Mouse (Mus musculus) forebrain, embryonic 15.5 days (tissue): ENCODE measurements at regions not wholly inside any gene's neighbourhood (a gene's known extent, or its start where the extent isn't known, plus 50 kb on each side); places are given as distances from the start of the nearest gene placed in this dataset.

Experiments
- ATAC-seq: fragments of 200-750 bp; cut with Nextera tagmentation; replicated peaks from 2 replicates; pipeline ENCODE4 v1.8.0; 2017; ENCODE audit warnings: mild to moderate bottlenecking, moderate TSS enrichment, moderate library complexity
- H3K27ac ChIP-seq: fragments of 300-500 bp; sonication (generic); replicated peaks from 2 replicates; pipeline ENCODE4 v1.5.1; 2015; ENCODE audit warnings: mild to moderate bottlenecking, inconsistent platforms
- H3K27me3 ChIP-seq: fragments of 300-500 bp; sonication (generic); 2 replicates; pipeline ENCODE4 v1.6.1; 2015; ENCODE audit warnings: inconsistent platforms
- H3K36me3 ChIP-seq: fragments of 300-500 bp; sonication (generic); 2 replicates; pipeline ENCODE4 v1.6.1; 2015; ENCODE audit warnings: mild to moderate bottlenecking, inconsistent platforms
- H3K4me1 ChIP-seq: fragments of 300-500 bp; sonication (generic); 2 replicates; pipeline ENCODE4 v1.6.1; 2015; ENCODE audit warnings: inconsistent platforms
- H3K4me2 ChIP-seq: fragments of 300-500 bp; sonication (generic); replicated peaks from 2 replicates; pipeline ENCODE4 v1.6.1; 2015; ENCODE audit warnings: mild to moderate bottlenecking, inconsistent platforms
- H3K4me3 ChIP-seq: fragments of 300-500 bp; sonication (generic); 2 replicates; pipeline ENCODE4 v1.5.1; 2015; ENCODE audit warnings: mild to moderate bottlenecking, inconsistent platforms
- H3K9ac ChIP-seq: fragments of 300-500 bp; sonication (generic); replicated peaks from 2 replicates; pipeline ENCODE4 v1.6.1; 2015; ENCODE audit warnings: mild to moderate bottlenecking, inconsistent platforms
- H3K9me3 ChIP-seq: fragments of 300-500 bp; sonication (generic); 2 replicates; pipeline ENCODE4 v1.6.1; 2016; ENCODE audit warnings: inconsistent platforms
- WGBS: fragments of 180-500 bp; shearing (Covaris S2); methylation state at CpG from one replicate; pipeline ENCODE4 v1.1.7; 2015; ENCODE audit warnings: mixed read lengths; 5-methylcytosine and 5-hydroxymethylcytosine counted together

- peak overlapping the region; percentile 54 for H3K4me2 ChIP-seq
- no peaks in the 10 kb centered on the region for H3K36me3 ChIP-seq
- 0% methylated on average over 50 of the region's 54 CpGs for whole genome bisulfite sequencing
- H3K27me3 ChIP-seq, result no peaks in the 10 kb centered on the region
- no peaks in the 10 kb centered on the region for H3K9me3 ChIP-seq
- peak; percentile 92 for ATAC-seq
- H3K27ac ChIP-seq, result peak overlapping the region; percentile 98
- H3K4me1 ChIP-seq, result peaks cover 43% of the 10 kb centered on the region
- peak overlapping the region; percentile 62 for H3K9ac ChIP-seq
- peak overlapping the region; percentile 41 for H3K4me3 ChIP-seq
Measured at GRCm38 (mm10) chr14:25377900-25378716, 80.9 kb upstream of the Zmiz1 start.

- H3K27me3 ChIP-seq, result no peaks in the 10 kb centered on the region
- peak; percentile 47 for ATAC-seq
- H3K9me3 ChIP-seq, result no peaks in the 10 kb centered on the region
- H3K27ac ChIP-seq, result peak overlapping the region; percentile 98
- 1% methylated on average over 13 of the region's 13 CpGs for WGBS
- H3K4me3 ChIP-seq, result peak overlapping the region; percentile 41
- peak overlapping the region; percentile 54 for H3K4me2 ChIP-seq
- peaks cover 43% of the 10 kb centered on the region for H3K4me1 ChIP-seq
- peak overlapping the region; percentile 62 for H3K9ac ChIP-seq
- H3K36me3 ChIP-seq, result no peaks in the 10 kb centered on the region
Measured at GRCm38 (mm10) chr14:25378717-25379224, 80.2 kb upstream of the Zmiz1 start.

GRCm38 (mm10) chr14:25383169-25383824, 75.7 kb upstream of the Zmiz1 start:
- Histone ChIP-seq H3K4me3 (no peak overlapping the region), H3K4me1 (peaks cover 19% of the 10 kb centered on the region), H3K9ac (no peak overlapping the region), H3K4me2 (no peak overlapping the region), H3K9me3 (no peaks in the 10 kb centered on the region), H3K36me3 (no peaks in the 10 kb centered on the region), H3K27me3 (no peaks in the 10 kb centered on the region), H3K27ac (no peak overlapping the region)
- ATAC-seq, result no peak
- WGBS, result 83% methylated on average over 4 of the region's 4 CpGs

GRCm38 (mm10) chr14:25385644-25386043, 73.3 kb upstream of the Zmiz1 start:
- H3K27ac ChIP-seq, result no peak overlapping the region
- H3K36me3 ChIP-seq, result no peaks in the 10 kb centered on the region
- no peak overlapping the region for H3K4me2 ChIP-seq
- no peak overlapping the region for H3K9ac ChIP-seq
- H3K27me3 ChIP-seq, result no peaks in the 10 kb centered on the region
- WGBS, result 69% methylated on average over 5 of the region's 5 CpGs
- H3K9me3 ChIP-seq, result no peaks in the 10 kb centered on the region
- H3K4me3 ChIP-seq, result no peak overlapping the region
- no peaks in the 10 kb centered on the region for H3K4me1 ChIP-seq
- ATAC-seq, result no peak

- Histone ChIP-seq H3K36me3 (no peaks in the 10 kb centered on the region), H3K9me3 (no peaks in the 10 kb centered on the region), H3K4me3 (no peak overlapping the region), H3K9ac (no peak overlapping the region), H3K27ac (no peak overlapping the region), H3K4me1 (no peaks in the 10 kb centered on the region), H3K4me2 (no peak overlapping the region), H3K27me3 (no peaks in the 10 kb centered on the region)
- ATAC-seq, result no peak
- WGBS, result 95% methylated on average over 4 of the region's 4 CpGs
Measured at GRCm38 (mm10) chr14:25387780-25388179, 71.2 kb upstream of the Zmiz1 start.

- ATAC-seq, result no peak
- no peaks in the 10 kb centered on the region for H3K36me3 ChIP-seq
- H3K9me3 ChIP-seq, result no peaks in the 10 kb centered on the region
- no peak overlapping the region for H3K9ac ChIP-seq
- no peak overlapping the region for H3K4me3 ChIP-seq
- WGBS, result 11% methylated on average over 2 of the region's 2 CpGs
- no peaks in the 10 kb centered on the region for H3K27me3 ChIP-seq
- H3K4me2 ChIP-seq, result no peak overlapping the region
- H3K27ac ChIP-seq, result no peak overlapping the region
- no peaks in the 10 kb centered on the region for H3K4me1 ChIP-seq
Measured at GRCm38 (mm10) chr14:25389314-25389713, 69.7 kb upstream of the Zmiz1 start.

GRCm38 (mm10) chr14:25392412-25392811, 66.6 kb upstream of the Zmiz1 start:
- Histone ChIP-seq H3K4me2 (no peak overlapping the region), H3K9me3 (no peaks in the 10 kb centered on the region), H3K9ac (no peak overlapping the region), H3K4me1 (peaks cover 23% of the 10 kb centered on the region), H3K27ac (no peak overlapping the region), H3K27me3 (no peaks in the 10 kb centered on the region), H3K36me3 (no peaks in the 10 kb centered on the region), H3K4me3 (no peak overlapping the region)
- WGBS, result 72% methylated on average over 6 of the region's 6 CpGs
- ATAC-seq, result no peak

GRCm38 (mm10) chr14:25392940-25393339, 66.0 kb upstream of the Zmiz1 start:
- Histone ChIP-seq H3K27me3 (no peaks in the 10 kb centered on the region), H3K9ac (no peak overlapping the region), H3K4me2 (no peak overlapping the region), H3K36me3 (no peaks in the 10 kb centered on the region), H3K9me3 (no peaks in the 10 kb centered on the region), H3K4me1 (peaks cover 28% of the 10 kb centered on the region), H3K4me3 (no peak overlapping the region), H3K27ac (no peak overlapping the region)
- ATAC-seq, result no peak
- WGBS, result 70% methylated on average over 6 of the region's 6 CpGs

- ATAC-seq, result no peak
- peaks cover 38% of the 10 kb centered on the region for H3K4me1 ChIP-seq
- H3K27me3 ChIP-seq, result no peaks in the 10 kb centered on the region
- H3K4me2 ChIP-seq, result no peak overlapping the region
- WGBS, result 25% methylated on average over 6 of the region's 6 CpGs
- no peak overlapping the region for H3K9ac ChIP-seq
- H3K36me3 ChIP-seq, result no peaks in the 10 kb centered on the region
- H3K27ac ChIP-seq, result no peak overlapping the region
- H3K4me3 ChIP-seq, result no peak overlapping the region
- no peaks in the 10 kb centered on the region for H3K9me3 ChIP-seq
Measured at GRCm38 (mm10) chr14:25394931-25395330, 64.1 kb upstream of the Zmiz1 start.

- Histone ChIP-seq H3K4me1 (peaks cover 38% of the 10 kb centered on the region), H3K4me2 (peak overlapping the region; percentile 8), H3K9ac (no peak overlapping the region; the same call in 1 of the 2 replicates), H3K9me3 (no peaks in the 10 kb centered on the region), H3K4me3 (no peak overlapping the region), H3K36me3 (no peaks in the 10 kb centered on the region), H3K27me3 (no peaks in the 10 kb centered on the region), H3K27ac (peak overlapping the region; percentile 85)
- WGBS, result under 1% methylated on average over 9 of the region's 9 CpGs
- peak; percentile 78 for ATAC-seq
Measured at GRCm38 (mm10) chr14:25396990-25397531, 61.9 kb upstream of the Zmiz1 start.

GRCm38 (mm10) chr14:25397751-25398150, 61.2 kb upstream of the Zmiz1 start:
- no peaks in the 10 kb centered on the region for H3K36me3 ChIP-seq
- H3K4me2 ChIP-seq, result no peak overlapping the region
- H3K4me1 ChIP-seq, result peaks cover 38% of the 10 kb centered on the region
- no peaks in the 10 kb centered on the region for H3K27me3 ChIP-seq
- ATAC-seq, result peak; percentile 60
- WGBS, result 17% methylated on average over 5 of the region's 5 CpGs
- no peaks in the 10 kb centered on the region for H3K9me3 ChIP-seq
- H3K27ac ChIP-seq, result peak overlapping the region; percentile 85
- H3K9ac ChIP-seq, result peak overlapping the region; percentile 10; the same call in 1 of the 2 replicates
- no peak overlapping the region for H3K4me3 ChIP-seq

- Histone ChIP-seq H3K9me3 (no peaks in the 10 kb centered on the region), H3K4me3 (no peak overlapping the region), H3K9ac (no peak overlapping the region), H3K36me3 (no peaks in the 10 kb centered on the region), H3K4me1 (peaks cover 38% of the 10 kb centered on the region), H3K4me2 (no peak overlapping the region), H3K27ac (peak overlapping the region; percentile 85), H3K27me3 (no peaks in the 10 kb centered on the region)
- WGBS, result 92% methylated on average over 5 of the region's 5 CpGs
- ATAC-seq, result no peak
Measured at GRCm38 (mm10) chr14:25398745-25399144, 60.2 kb upstream of the Zmiz1 start.
